Mouse (Mus musculus) thymus, postnatal 25 days (tissue): ENCODE measurements around the gene Cgnl1.
"Not testable (repeated sequence)": the region's sequence is repeated elsewhere in the genome, so short reads cannot be mapped to it uniquely, and the experiment has no call there.

Experiments
- DNase-seq: peaks from one replicate; pipeline ENCODE4 v3.0.0; 2022

The Cgnl1 gene

GRCm38 (mm10) chr9:71666432-71666831 lies 105.0 kb downstream of the Cgnl1 start:
- no peak for DNase-seq

DNA sequence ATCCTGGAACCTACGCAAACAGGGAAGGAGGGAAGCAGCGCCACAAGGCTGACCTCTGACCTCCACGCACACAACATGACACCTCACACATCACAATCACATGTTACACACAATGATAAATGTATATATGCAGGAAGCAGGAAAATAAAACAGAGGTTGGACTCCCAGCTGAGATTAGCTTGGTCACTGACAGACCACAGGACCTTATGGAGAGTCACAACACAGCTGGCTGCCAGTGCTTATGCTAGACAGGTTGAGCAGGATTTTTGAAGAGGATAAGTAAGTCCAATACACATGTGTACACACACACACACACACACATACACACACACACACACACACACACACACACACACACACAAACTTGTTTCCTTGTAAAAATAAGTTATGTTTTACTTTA lies 105.9 kb downstream of the Cgnl1 start:
- DNase-seq = no peak

DNA sequence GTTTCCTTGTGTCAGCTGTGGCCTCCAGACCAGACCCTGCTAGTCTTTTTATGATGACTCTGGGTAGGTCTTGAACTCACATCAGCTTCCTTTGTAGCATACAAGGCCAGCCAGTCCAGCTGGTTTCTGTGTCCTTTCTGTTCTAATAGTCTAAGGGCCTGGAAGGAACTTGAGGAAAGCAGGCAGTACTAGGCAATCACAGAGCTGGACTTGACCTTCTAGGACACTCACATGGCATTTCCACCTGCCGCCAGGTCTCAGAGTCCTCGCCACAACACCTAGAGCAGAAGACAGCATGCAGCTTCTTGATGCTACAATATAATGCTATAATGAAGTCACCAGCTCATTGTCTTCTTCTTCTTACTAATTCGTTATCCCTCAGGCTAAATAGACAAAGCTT lies 106.5 kb downstream of the Cgnl1 start:
- DNase-seq = no peak

GRCm38 (mm10) chr9:71663421-71664217 lies 107.8 kb downstream of the Cgnl1 start:
- DNase-seq = no peak

GRCm38 (mm10) chr9:71660540-71660939 lies 110.9 kb downstream of the Cgnl1 start:
- DNase-seq = no peak

- DNase-seq = no peak
These were observed 111.7 kb downstream of the Cgnl1 start for GRCm38 (mm10) chr9:71659681-71660080.

DNA sequence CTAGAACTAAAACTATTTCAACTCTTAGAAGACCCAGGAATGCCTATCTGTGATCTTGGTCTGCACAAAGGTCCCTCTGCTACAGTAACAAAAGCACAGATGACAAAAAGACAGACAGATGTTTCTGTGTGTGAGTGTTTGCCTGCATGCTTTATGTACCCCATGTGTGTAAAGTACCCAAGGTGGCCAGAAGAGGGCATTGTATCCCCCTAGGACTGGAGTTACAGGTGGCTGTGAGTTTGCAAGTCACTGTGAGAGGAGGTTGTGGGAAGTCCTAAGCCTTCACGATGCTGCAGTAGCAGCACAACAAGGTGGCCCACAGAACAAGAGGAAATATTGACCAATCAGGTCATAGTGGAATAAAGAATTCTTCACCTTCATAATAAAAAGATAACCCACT lies 114.2 kb downstream of the Cgnl1 start:
- no peak for DNase-seq

DNA sequence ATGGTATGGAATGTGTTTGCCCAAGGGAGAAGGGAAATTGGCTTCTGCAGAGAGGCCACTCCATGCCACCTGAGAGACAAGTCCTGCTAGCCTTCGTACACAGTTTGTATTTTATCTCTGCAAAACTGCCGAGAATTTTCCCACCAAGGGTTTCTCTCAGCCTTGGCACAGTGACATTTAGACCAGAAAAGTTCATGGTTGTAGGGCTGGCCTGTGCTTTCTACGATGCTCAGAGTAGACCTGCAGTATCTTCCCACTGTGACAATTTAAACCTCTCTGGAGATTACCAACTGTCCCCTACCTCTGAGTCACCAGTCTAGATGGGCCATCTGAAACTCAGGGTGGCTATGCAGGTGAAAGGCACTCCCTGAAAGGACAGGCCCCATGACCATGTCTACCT lies 116.5 kb downstream of the Cgnl1 start:
- no peak for DNase-seq

GRCm38 (mm10) chr9:71646115-71646514 lies 125.3 kb downstream of the Cgnl1 start:
- DNase-seq = peak; percentile 59

DNA sequence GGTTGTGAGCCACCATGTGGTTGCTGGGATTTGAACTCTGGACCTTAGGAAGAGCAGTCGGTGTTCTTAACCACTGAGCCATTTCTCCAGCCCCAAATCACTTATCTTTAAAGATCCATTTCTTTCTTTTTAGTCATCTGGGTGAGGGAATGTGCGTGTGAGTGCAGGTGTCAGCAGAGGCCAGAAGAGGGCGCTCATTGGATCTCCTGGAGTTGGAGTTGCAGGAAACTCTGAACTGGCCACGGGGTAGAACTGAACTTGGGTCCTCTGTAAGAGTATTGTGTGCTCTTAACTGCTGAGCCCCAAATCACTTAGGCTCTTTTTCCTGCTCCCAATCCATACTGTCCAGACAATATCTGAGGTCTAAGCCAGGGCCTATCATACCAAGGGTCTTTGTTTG lies 127.8 kb downstream of the Cgnl1 start:
- DNase-seq = no peak

- no peak for DNase-seq
These were observed 129.1 kb downstream of the Cgnl1 start for GRCm38 (mm10) chr9:71642270-71642669.

GRCm38 (mm10) chr9:71640361-71640927 lies 131.0 kb downstream of the Cgnl1 start:
- no peak for DNase-seq

DNA sequence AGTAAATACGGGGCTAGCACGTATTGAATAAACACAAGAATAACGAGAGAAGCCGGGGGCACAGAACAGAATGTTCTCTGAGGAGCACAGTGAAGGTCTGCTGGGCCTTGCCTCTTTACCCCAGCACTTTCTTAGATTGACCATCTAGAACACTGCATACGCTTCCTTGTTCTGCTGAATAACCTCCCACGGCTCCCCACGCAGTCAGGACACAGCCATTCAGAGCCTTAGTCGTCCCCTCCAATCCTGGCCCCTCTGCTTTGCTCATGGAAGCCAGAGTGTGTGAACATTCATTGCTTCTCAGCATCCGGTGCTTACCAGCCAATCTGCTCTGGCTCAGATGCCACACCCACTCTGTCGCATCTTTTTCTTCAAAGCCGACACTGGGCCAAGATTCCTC lies 133.2 kb downstream of the Cgnl1 start:
- no peak for DNase-seq

DNA sequence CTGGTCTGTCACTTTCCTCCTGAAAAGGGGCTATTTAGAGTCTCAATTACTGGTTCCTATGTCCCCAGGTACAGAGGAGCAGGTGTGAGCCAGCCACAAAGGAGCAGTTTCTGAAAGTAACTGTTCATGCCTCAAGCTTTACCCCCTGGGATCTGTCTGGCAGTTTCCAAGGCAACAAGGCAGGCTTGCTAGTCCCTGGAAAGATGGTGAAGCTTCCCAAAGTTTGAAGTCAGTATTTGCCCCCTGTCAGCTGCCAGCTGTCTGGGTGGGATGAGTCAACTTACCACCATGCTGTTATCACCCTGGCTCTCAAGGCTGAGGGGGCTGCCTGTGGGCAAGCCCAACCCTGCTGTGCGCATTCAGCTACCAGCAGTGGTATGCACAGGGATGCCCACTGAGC lies 134.5 kb downstream of the Cgnl1 start:
- DNase-seq = no peak

DNA sequence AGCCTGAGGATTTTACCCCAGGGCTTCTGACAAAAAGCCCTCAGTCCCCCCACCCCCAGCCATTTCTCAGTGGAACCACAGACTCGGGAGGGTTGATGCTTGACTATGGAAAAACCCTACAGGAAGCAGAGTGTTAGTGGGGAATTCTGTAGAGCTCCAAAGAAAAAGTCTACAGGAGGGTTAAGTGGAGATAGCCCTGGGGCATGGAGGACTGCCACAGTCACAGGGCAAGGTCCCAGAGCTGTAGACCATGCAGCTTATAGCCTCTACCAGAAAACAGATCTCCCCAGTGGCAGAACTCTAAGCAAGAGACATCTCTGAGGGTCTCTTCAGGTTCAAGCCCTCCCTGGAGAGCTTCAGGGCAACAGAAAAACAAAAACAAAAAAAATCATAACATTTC lies 135.8 kb downstream of the Cgnl1 start:
- DNase-seq = no peak

- DNase-seq = no peak
These were observed 136.5 kb downstream of the Cgnl1 start for GRCm38 (mm10) chr9:71634916-71635315.

DNA sequence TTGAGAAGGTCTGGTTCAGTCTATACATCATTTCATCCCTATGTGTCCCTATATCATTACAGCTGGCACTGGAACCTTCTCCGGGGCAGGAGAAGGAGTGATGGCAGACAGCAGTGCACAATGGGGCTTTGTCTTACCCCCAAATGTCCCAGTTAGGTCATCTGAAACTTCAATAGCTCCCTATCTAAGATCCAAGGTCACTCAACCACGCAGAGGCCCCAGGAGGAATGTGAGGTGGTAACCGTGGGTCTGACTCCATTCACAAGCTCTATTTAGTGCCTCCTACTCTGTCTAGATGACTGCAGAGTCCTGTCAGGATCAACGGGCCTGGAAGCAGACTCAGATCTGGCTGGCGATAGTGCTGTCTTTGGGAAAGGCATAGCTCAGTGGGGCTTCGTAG lies 142.5 kb downstream of the Cgnl1 start:
- no peak for DNase-seq

GRCm38 (mm10) chr9:71628286-71628685 lies 143.1 kb downstream of the Cgnl1 start:
- no peak for DNase-seq

GRCm38 (mm10) chr9:71625961-71626360 lies 145.4 kb downstream of the Cgnl1 start:
- DNase-seq = no peak

DNA sequence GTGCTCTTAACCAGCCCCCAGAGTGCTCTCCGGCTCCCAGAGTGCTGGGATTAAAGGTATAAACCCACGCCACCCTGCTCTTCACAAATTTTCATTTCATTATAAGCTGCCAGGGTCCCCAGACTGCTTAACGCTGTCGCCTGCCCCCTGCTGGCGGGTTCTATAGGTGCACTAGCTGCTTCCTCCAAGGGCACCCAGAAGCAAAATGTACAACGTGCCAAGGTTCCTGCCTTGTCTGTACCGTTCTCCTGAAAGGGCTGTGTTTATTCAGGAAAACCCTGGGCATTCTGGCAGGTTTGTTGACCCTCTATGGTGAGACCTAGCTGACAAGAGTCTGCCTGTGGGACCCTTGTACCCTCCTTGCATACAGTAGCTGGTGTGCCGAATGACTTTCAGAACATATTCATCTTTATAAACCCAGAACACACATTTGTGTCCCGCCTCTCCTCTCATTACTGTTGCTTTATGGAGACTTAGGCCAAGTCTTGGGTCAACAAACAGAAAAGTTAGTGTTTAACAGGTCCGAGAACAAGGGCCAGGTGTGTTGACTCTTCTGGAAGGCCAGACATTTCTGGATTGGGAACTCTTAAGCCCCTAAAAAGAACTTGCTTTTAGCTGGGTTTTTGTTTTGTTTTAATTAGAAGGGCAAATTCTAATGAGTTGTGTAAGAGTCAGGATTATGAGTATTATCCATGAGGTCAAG lies 146.5 kb downstream of the Cgnl1 start:
- DNase-seq = peak; percentile 75

DNA sequence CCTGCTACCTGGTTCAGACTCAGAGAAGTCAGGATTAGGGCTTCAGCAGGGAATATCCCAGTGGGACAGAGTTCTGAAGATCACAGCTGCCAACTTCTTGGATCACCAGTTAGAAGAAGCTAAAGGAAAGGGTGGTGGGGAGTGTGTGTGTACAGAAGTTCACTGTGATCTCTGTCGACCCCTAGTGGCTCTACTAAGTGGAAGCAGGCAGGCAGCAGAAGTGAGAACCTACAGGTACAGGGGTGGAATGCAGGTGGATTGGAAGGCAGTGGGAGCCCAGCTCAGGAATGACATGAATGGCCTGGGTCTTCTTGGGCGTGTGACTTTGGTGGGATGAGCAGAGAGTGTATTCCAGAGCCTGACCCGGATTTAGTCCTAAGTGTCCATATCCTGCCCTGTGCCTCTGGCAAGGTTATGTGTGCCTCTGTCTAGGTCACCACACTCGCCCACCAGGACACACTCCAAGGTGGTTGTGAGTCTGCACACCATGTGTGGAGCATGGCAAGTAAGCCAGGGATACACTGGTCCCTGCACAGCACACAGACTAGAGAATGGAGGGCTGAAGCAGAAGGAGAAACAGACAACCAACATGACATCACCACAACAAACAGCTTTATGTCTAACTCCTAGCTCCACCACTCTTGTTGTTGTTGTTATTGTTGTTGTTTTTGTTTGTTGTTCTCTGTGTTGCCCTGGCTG lies 147.4 kb downstream of the Cgnl1 start:
- peak; percentile 42 for DNase-seq

DNA sequence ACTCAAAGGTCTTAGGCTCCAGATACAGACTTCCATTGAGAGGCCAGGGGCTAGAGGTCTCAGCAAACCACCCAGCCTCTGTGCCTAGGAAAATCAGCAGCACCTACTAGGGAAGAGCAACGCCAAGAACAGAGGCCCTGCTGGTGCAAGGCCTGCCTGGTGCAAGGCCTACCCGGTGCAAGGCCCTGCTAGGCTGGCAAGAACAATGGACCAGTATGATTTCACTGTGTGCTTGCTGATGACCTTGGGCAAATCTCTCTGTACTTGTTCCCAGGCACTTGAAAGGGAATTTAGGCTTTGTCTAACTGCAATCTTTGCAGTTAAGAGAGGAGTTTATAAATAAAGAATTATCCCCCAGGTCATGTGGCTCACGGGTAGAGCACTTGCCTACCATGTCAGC lies 148.8 kb downstream of the Cgnl1 start:
- DNase-seq = no peak

GRCm38 (mm10) chr9:71621968-71622367 lies 149.4 kb downstream of the Cgnl1 start:
- DNase-seq = no peak

- not testable (repeated sequence) for DNase-seq
These were observed 151.3 kb downstream of the Cgnl1 start for GRCm38 (mm10) chr9:71620116-71620515.
